ENCODE assay signal across 8 mouse cellular contexts in genomic region chr17:56132661-56133060, GRCm38 (mm10). TPM values are rescaled to one million over a fixed set of nuclear protein-coding genes. Genes with fewer than 3 reads are reported as not detected.
DNase-seq lines count a peak whose midpoint lies in the region; ATAC-seq lines count a peak whose summit lies in the region.

No protein-coding gene starts in this region.

- no peak overlapping the region for H3K27ac ChIP-seq in embryonic facial prominence, embryonic 10.5 days (replicated peaks)
- H3K27ac ChIP-seq in intestine, embryonic 16.5 days (ENCODE audit: low read length), result no peak overlapping the region
- H3K27ac ChIP-seq in lung, embryonic 15.5 days, result no peak overlapping the region

- no peak for ATAC-seq in intestine, embryonic 16.5 days
- no peak for ATAC-seq in lung, embryonic 15.5 days (ENCODE audit: borderline replicate concordance, extremely low read depth, low FRiP score, low TSS enrichment)

- no peak overlapping the region for H3K4me2 ChIP-seq in intestine, embryonic 16.5 days (ENCODE audit: low read depth, low read length)
- peak overlapping the region; percentile 33; the same call in 1 of the 2 replicates for H3K4me2 ChIP-seq in lung, embryonic 15.5 days

- 5% methylated on average over 14 of the region's 14 CpGs for WGBS in embryonic facial prominence, embryonic 10.5 days
- WGBS in intestine, embryonic 16.5 days, result 3% methylated on average over 14 of the region's 14 CpGs
- WGBS in lung, embryonic 15.5 days, result 3% methylated on average over 14 of the region's 14 CpGs

- no peak overlapping the region for H3K4me3 ChIP-seq in embryonic facial prominence, embryonic 10.5 days
- H3K4me3 ChIP-seq in intestine, embryonic 16.5 days (ENCODE audit: low read length), result no peak overlapping the region
- 0 out of 2 replicates have a peak overlapping the region, but pooled peaks have one; percentile 7 for H3K4me3 ChIP-seq in lung, embryonic 15.5 days

- H3K4me1 ChIP-seq in embryonic facial prominence, embryonic 10.5 days, result peaks cover 39% of the 10 kb centered on the region
- H3K4me1 ChIP-seq in intestine, embryonic 16.5 days (ENCODE audit: control insufficient read depth, insufficient read depth, low read length), result peaks cover 16% of the 10 kb centered on the region
- H3K4me1 ChIP-seq in lung, embryonic 15.5 days, result peaks cover 16% of the 10 kb centered on the region

- peaks cover 32% of the 10 kb centered on the region for H3K27me3 ChIP-seq in embryonic facial prominence, embryonic 10.5 days (replicated peaks; ENCODE audit: low read depth, poor library complexity, severe bottlenecking)
- no peaks in the 10 kb centered on the region for H3K27me3 ChIP-seq in intestine, embryonic 16.5 days (replicated peaks; ENCODE audit: control insufficient read depth, insufficient read depth, low read length)
- H3K27me3 ChIP-seq in lung, embryonic 15.5 days, result no peaks in the 10 kb centered on the region

- H3K9me3 ChIP-seq in embryonic facial prominence, embryonic 10.5 days, result peaks cover 11% of the 10 kb centered on the region; the same call in 1 of the 2 replicates
- H3K9me3 ChIP-seq in intestine, embryonic 16.5 days (ENCODE audit: control insufficient read depth, low read length), result no peaks in the 10 kb centered on the region
- no peaks in the 10 kb centered on the region for H3K9me3 ChIP-seq in lung, embryonic 15.5 days

- H3K9ac ChIP-seq in intestine, embryonic 16.5 days (ENCODE audit: low read depth, low read length), result peak overlapping the region; percentile 52; the same call in 1 of the 2 replicates
- H3K9ac ChIP-seq in lung, embryonic 15.5 days, result no peak overlapping the region

- H3K36me3 ChIP-seq in embryonic facial prominence, embryonic 10.5 days (replicated peaks), result peaks cover 11% of the 10 kb centered on the region
- H3K36me3 ChIP-seq in intestine, embryonic 16.5 days (ENCODE audit: control insufficient read depth, insufficient read depth, low read length), result no peaks in the 10 kb centered on the region
- H3K36me3 ChIP-seq in lung, embryonic 15.5 days, result no peaks in the 10 kb centered on the region

- peak; percentile 54 for DNase-seq in ovary, postnatal 36 days (ENCODE audit: low spot score)
- no peak for DNase-seq in ovary, postnatal 10 days (ENCODE audit: low spot score)
- peak; percentile 69 for DNase-seq in adrenal gland, adult 2 months
- DNase-seq in embryonic facial prominence, embryonic 10.5 days (ENCODE audit: low spot score), result peak; percentile 72
- peak; percentile 39 for DNase-seq in retina, adult 2 months (ENCODE audit: low read depth, low spot score)
- DNase-seq in right cerebral cortex, postnatal 14 days, result no peak

RNA-seq across cellular contexts. Expression of gene Sema6b, which starts 7.5 kb away (rescaled TPM):
- 10 to 100 TPM in 1 of 2 experiments, 1 to 10 TPM in 1; 6.3 to 10.2 TPM for total RNA-seq in adrenal gland, adult 2 months (2021)
- 32.9 and 36.5 TPM in 2 replicates for polyA plus RNA-seq in adrenal gland, adult 2 months (2012; rRNA removed)
- 1.0 and 1.1 TPM in 2 replicates for polyA plus RNA-seq in embryonic facial prominence, embryonic 10.5 days (2016; fragmentation: Nextera tagmentation; extraction: Ambion mirVana)
- 0.81 and 0.99 TPM in 2 replicates for polyA plus RNA-seq in intestine, embryonic 16.5 days (2015; fragmentation: Nextera tagmentation; extraction: Ambion mirVana)
- 2.1 TPM in 2 replicates for polyA plus RNA-seq in lung, embryonic 15.5 days (2015; fragmentation: Nextera tagmentation; extraction: Ambion mirVana)

RNA-seq across cellular contexts. Expression of gene Lrg1, which starts 10.9 kb away (rescaled TPM):
- total RNA-seq in adrenal gland, adult 2 months (2021), result 10 to 100 TPM; 23.9 to 45.5 TPM
- 134 and 212 TPM in 2 replicates for polyA plus RNA-seq in adrenal gland, adult 2 months (2012; rRNA removed)
- polyA plus RNA-seq in embryonic facial prominence, embryonic 10.5 days (2016; fragmentation: Nextera tagmentation; extraction: Ambion mirVana), result 0.10 TPM in 1 of 2 replicates, not detected in the other
- 0.47 and 0.57 TPM in 2 replicates for polyA plus RNA-seq in intestine, embryonic 16.5 days (2015; fragmentation: Nextera tagmentation; extraction: Ambion mirVana)
- polyA plus RNA-seq in lung, embryonic 15.5 days (2015; fragmentation: Nextera tagmentation; extraction: Ambion mirVana), result 0.55 TPM in 2 replicates

RNA-seq across cellular contexts. Expression of gene Plin5, which starts 15.3 kb away (rescaled TPM):
- 10 to 100 TPM; 59.5 to 71.9 TPM for total RNA-seq in adrenal gland, adult 2 months (2021)
- 42.9 and 91.7 TPM in 2 replicates for polyA plus RNA-seq in adrenal gland, adult 2 months (2012; rRNA removed)
- 0.47 and 0.48 TPM in 2 replicates for polyA plus RNA-seq in embryonic facial prominence, embryonic 10.5 days (2016; fragmentation: Nextera tagmentation; extraction: Ambion mirVana)
- 0.48 and 0.57 TPM in 2 replicates for polyA plus RNA-seq in intestine, embryonic 16.5 days (2015; fragmentation: Nextera tagmentation; extraction: Ambion mirVana)
- 0.95 and 1.2 TPM in 2 replicates for polyA plus RNA-seq in lung, embryonic 15.5 days (2015; fragmentation: Nextera tagmentation; extraction: Ambion mirVana)

RNA-seq across cellular contexts. Expression of gene Plin4, which starts 23.1 kb away (rescaled TPM):
- 100 to 1,000 TPM in 1 of 2 experiments, 10 to 100 TPM in 1; 92.6 to 121 TPM for total RNA-seq in adrenal gland, adult 2 months (2021)
- 100 and 184 TPM in 2 replicates for polyA plus RNA-seq in adrenal gland, adult 2 months (2012; rRNA removed)
- 0.05 TPM in 2 replicates for polyA plus RNA-seq in embryonic facial prominence, embryonic 10.5 days (2016; fragmentation: Nextera tagmentation; extraction: Ambion mirVana)
- polyA plus RNA-seq in intestine, embryonic 16.5 days (2015; fragmentation: Nextera tagmentation; extraction: Ambion mirVana), result 0.11 and 0.23 TPM in 2 replicates
- 0.10 and 0.19 TPM in 2 replicates for polyA plus RNA-seq in lung, embryonic 15.5 days (2015; fragmentation: Nextera tagmentation; extraction: Ambion mirVana)

RNA-seq across cellular contexts. Expression of gene Tnfaip8l1, which starts 29.6 kb away (rescaled TPM):
- total RNA-seq in adrenal gland, adult 2 months (2021), result 1 to 10 TPM; 2.0 to 2.4 TPM
- polyA plus RNA-seq in adrenal gland, adult 2 months (2012; rRNA removed), result 4.2 and 6.7 TPM in 2 replicates
- 10.3 and 11.7 TPM in 2 replicates for polyA plus RNA-seq in embryonic facial prominence, embryonic 10.5 days (2016; fragmentation: Nextera tagmentation; extraction: Ambion mirVana)
- 10.6 and 12.7 TPM in 2 replicates for polyA plus RNA-seq in intestine, embryonic 16.5 days (2015; fragmentation: Nextera tagmentation; extraction: Ambion mirVana)
- 15.3 and 18.3 TPM in 2 replicates for polyA plus RNA-seq in lung, embryonic 15.5 days (2015; fragmentation: Nextera tagmentation; extraction: Ambion mirVana)

Comparison
In these comparisons a context has a peak if more than half of its experiments do, and no peak if none do; other contexts are left out.
1. DNase-seq: peak in ovary, postnatal 36 days (single experiment), adrenal gland, adult 2 months (single experiment), embryonic facial prominence, embryonic 10.5 days (single experiment) and retina, adult 2 months (single experiment); none in ovary, postnatal 10 days (single experiment) and right cerebral cortex, postnatal 14 days (single experiment).
2. RNA of gene Sema6b, which starts 7.5 kb away (polyA plus RNA-seq): 32.9 to 36.5 TPM in adrenal gland, adult 2 months; 2.1 TPM in lung, embryonic 15.5 days, 1.0 to 1.1 TPM in embryonic facial prominence, embryonic 10.5 days and 0.81 to 0.99 TPM in intestine, embryonic 16.5 days; every median in the first group is over 10 times any median in the second.
3. RNA of gene Lrg1, which starts 10.9 kb away (polyA plus RNA-seq): 134 to 212 TPM in adrenal gland, adult 2 months; 0.47 to 0.57 TPM in intestine, embryonic 16.5 days, 0.55 TPM in lung, embryonic 15.5 days and 0.10 TPM in embryonic facial prominence, embryonic 10.5 days; every median in the first group is over 10 times any median in the second.
4. RNA of gene Plin5, which starts 15.3 kb away (polyA plus RNA-seq): 42.9 to 91.7 TPM in adrenal gland, adult 2 months; 0.95 to 1.2 TPM in lung, embryonic 15.5 days, 0.48 to 0.57 TPM in intestine, embryonic 16.5 days and 0.47 to 0.48 TPM in embryonic facial prominence, embryonic 10.5 days; every median in the first group is over 10 times any median in the second.